Mouse (Mus musculus) kidney, adult 2 months (tissue): ENCODE data around the gene Kcnmb3.

ENCODE experiments used
- CTCF ChIP-seq: fragments of 200-500 bp; conservative IDR thresholded peaks from 2 replicates; pipeline ENCODE4 v1.5.1; 2011; ENCODE audit warnings: low read depth, mild to moderate bottlenecking, control low read depth, low read length, moderate library complexity, mixed read lengths; ENCODE audit not compliant: insufficient read depth, insufficient read length
- POLR2A ChIP-seq: fragments of 200-500 bp; IDR thresholded peaks from one replicate; pipeline ENCODE4 v1.6.1; 2011; ENCODE audit warnings: low read depth, low read length, control low read depth

GRCm38 (mm10) chr3:32505841-32506240 lies 13.8 kb upstream of the Kcnmb3 start:
- no peak for TF ChIP-seq CTCF
- TF ChIP-seq POLR2A = no peak
